Mouse (Mus musculus) brain, embryonic 14.5 days (tissue): ENCODE data around the gene Lrrc46. TPM values are rescaled to one million over a fixed set of nuclear protein-coding genes. Genes with fewer than 3 reads are reported as not detected.
A peak's percentile ranks its signal among the peaks of the same experiment; 100 is the strongest.

Experiments
- DNase-seq: peaks from one replicate; pipeline ENCODE4 v3.0.0-alpha.2; 2011; ENCODE audit warnings: low read depth
- CTCF ChIP-seq: fragments of 200-500 bp; IDR thresholded peaks from 2 replicates; pipeline ENCODE4 v1.5.1; 2012; ENCODE audit warnings: inconsistent platforms, mild to moderate bottlenecking, moderate library complexity, borderline replicate concordance; ENCODE audit not compliant: insufficient read depth, insufficient read length; ENCODE audit errors: extremely low read depth
- POLR2A ChIP-seq: fragments of 200-500 bp; IDR thresholded peaks from 2 replicates; pipeline ENCODE4 v1.6.1; 2012; ENCODE audit warnings: mild to moderate bottlenecking, inconsistent platforms, borderline replicate concordance; ENCODE audit not compliant: poor library complexity, insufficient read depth, insufficient read length, severe bottlenecking; ENCODE audit errors: extremely low read depth
- polyA plus RNA-seq: library from polyadenylated mRNA; depleted of rRNA; stranded (reverse); fragments of >200 nt; gene quantifications from 2 replicates; pipeline ENCODE4 v1.2.3, GENCODE M21; 2012; rRNA removed

The Lrrc46 gene
- polyA plus RNA-seq, 1 experiment, result 2.9 TPM

DNA sequence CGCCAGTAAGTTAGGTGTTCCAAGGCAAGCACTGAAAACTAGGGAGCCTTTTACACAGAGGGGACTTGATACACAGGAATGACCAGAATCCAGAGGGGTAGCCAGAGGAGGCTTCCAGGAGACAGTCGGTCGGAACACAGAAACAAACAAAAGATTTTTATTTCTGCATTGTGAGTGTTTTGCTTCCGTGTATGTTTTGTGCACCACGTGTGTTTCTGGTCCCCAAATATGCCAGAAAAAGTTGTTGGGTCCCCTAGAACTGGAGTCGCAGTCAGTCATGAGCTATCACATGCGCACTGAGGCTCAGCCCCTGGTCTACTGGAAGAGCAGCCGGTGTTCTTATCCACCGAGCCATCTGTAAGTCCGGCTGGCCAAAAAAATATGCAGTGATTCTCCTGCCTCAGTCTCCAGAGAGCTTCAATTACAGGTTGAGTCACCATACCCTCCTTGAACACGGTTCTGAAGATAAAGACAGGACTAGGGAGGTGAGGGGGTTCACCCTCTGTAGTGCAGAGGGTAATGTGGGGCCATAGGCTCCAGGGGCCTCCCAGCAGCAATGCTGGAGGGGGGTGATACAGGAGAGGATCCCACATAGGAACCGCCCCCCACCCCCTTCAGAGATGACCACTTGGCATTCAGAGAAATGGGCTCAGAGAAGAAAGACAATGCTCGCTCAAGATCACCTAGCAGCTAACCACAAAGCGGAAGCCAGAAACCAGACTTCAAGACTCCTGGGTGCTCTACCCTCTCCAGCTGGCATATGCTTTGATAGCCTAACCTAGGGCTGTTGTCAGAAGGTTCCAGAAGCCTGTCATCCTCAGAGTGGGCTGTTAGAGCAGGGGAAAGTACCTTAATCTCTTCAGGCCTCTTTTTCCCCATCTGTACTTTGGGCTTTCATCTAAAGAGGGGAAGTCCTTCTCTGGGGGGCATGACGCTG lies 45.1 kb downstream of the Lrrc46 start:
- no peak for DNase-seq
- TF ChIP-seq CTCF (no peak), POLR2A (no peak)

DNA sequence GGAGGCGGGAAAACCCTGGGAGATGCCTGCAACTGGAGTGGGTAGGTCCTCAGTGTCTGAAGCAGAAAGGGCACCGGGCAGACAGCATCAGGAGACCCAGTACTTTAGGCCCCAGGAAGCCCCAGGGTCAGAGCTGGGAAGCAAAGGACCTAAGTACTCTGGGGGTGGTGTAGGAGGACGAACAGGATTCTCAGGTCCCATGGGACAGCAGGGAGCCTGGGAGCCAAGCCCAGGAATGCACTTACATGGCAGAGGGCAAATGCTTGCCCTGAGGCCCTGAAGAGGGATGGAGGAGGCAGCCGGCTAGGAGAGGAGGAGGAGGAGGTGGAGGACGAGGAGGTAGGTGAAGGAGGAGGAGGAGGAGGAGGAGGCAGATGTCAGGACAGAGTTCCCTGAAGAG lies 46.2 kb downstream of the Lrrc46 start:
- TF ChIP-seq POLR2A (no peak), CTCF (no peak)
- DNase-seq, result no peak

DNA sequence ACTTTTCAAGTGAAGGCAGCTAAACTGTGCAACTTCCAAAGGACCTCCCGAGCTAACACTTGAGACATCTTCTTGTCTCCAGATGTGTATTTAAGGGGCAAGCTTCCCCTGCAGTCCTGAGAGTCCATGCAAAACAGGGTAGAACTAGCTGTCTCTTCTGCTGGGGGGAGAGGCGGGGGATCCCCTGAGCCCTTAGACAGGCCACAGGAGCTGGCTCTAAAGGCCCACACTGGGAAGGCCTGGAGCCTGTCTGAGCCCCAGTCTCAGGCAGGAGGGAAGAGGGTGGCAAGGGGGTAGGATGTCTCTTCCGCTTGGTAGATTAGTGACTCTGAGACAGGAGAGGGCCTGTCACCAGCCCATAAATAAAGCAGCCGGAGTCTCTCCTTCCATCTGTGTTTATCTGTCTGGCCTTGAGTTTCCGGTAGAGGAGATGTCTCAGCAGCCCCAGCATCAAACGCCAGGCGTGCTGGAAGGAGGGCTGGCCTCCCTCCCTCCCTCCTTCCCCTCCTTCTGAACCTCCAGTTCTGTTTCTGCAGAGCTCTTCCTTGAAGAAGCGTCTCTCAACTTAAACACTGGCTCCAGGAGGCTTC lies 48.4 kb downstream of the Lrrc46 start:
- TF ChIP-seq POLR2A (no peak), CTCF (no peak)
- no peak for DNase-seq

DNA sequence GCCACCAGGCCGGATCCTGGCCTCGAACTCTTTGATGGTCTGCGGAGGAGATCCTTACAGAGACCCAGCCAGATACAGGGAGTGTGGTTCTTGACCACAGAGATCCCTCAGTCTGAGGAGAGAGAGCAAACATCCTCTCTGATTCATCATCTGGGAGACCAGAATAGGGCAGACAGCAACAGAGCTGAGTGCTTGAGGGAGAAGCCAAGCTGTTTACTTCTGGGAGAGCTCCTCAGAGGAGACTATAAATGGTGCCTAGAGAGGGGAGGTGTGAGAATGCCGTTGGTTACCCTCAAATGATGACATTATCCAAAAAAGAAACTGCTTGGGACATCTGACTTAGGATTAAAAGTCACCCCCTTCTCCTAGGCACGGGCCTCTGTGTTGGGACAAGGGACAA lies 49.7 kb downstream of the Lrrc46 start:
- DNase-seq, result no peak
- TF ChIP-seq CTCF, result no peak
- TF ChIP-seq POLR2A, result no peak

DNA sequence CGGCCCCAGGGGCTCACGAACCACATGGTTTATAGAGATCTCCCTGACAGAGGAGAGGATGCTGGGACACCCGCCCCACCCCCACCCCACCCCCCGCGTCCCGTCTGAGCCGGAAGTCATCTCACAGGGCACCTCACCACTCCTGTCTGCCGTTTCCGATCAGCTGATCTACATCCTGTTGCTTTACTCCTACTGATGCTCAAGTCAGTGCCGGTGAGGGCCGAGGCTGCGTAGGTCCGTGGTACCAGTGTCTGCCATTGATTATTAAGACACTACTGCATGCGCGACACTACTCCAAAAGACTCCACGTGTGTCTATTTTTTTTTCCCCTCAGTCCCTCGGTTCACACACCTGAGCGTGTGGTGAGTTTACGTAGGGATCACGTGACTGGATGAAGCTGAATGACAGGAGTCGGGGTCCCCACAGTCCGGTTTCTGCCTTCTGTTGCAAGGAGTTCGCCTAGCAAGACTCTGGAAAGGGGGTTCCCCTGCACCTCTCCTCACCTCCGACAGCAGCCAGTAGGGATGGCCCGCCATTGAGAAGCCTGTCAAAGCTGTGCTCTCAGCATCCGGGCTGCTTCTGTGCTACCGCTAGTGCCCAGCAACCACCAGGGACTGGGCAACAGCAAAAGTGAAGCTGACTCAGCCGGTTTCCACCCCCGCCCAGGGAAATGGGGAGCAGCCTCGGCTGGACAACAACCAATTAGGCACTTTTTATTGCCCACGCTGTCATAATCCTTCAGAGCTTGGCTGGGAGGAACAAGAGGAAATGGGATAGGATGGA lies 53.1 kb downstream of the Lrrc46 start:
- peak; percentile 74 for DNase-seq
- no peak for TF ChIP-seq CTCF

DNA sequence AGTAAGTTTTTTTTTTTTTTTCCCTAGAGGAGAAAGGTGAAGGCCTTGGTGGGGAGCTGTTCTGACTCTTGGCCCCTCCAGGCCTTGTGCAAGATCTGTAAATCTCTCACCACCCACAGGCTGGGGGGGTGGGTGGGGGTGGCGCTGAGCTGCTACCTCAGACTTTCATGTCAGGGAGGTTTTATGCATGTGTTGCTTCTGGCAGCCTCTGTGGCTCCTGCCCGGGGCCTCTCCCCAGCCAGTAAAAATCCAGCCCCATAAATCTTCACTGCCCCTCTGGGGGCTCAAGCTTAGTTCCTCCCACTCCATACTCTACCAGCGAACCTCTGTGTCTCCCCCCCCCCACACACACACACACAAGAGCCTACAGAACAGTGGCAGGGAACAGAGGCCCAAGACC lies 54.7 kb downstream of the Lrrc46 start:
- TF ChIP-seq CTCF, result no peak
- DNase-seq, result no peak

DNA sequence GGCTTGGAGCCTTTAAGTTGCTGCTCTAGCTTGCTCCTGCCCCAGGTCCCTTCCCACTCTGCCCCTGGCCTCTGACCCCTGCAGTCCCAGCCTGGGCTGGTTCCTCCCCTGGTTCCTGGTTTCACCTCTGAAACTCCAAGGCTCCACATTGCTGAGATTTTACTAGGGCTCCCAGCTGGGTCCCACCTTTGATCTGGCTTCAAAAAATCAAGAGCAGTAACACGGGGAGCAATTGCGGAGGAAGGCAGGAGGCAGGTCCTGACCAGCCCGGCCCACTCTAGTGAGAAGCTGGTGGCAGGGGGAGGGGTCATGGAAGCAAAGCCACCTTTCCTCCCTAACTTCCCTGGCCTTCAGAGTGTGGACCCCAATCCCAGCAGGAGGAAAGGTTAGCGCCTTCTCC lies 56.3 kb downstream of the Lrrc46 start:
- no peak for DNase-seq
- TF ChIP-seq CTCF (no peak), POLR2A (no peak)

Other genes starting within 250 kb of the Lrrc46 start
- 89.1 and 102 TPM in 2 replicates for gene Nfe2l1, start 211.4 kb downstream of the Lrrc46 start, polyA plus RNA-seq
- gene Copz2, start 191.5 kb downstream of the Lrrc46 start, polyA plus RNA-seq, result 9.3 and 15.8 TPM in 2 replicates
- 71.6 and 83.7 TPM in 2 replicates for gene Cdk5rap3, start 124.9 kb downstream of the Lrrc46 start, polyA plus RNA-seq
- gene Prr15l, start 113.3 kb downstream of the Lrrc46 start, polyA plus RNA-seq, result 0.09 and 0.16 TPM in 2 replicates
- 11.8 and 14.4 TPM in 2 replicates for gene Pnpo, start 97.4 kb downstream of the Lrrc46 start, polyA plus RNA-seq
- 12.3 and 17.8 TPM in 2 replicates for gene Sp2, start 58.4 kb downstream of the Lrrc46 start, polyA plus RNA-seq
- 0.64 and 1.0 TPM in 2 replicates for gene Sp6, start 28.0 kb downstream of the Lrrc46 start, polyA plus RNA-seq
- 11.8 and 16.9 TPM in 2 replicates for gene Scrn2, start 11.5 kb downstream of the Lrrc46 start, polyA plus RNA-seq
- 60.4 and 68.8 TPM in 2 replicates for gene Mrpl10, start 153 bp upstream of the Lrrc46 start, polyA plus RNA-seq
- gene Osbpl7, start 9.2 kb upstream of the Lrrc46 start, polyA plus RNA-seq, result 14.6 and 14.9 TPM in 2 replicates
- gene Tbx21, start 73.9 kb upstream of the Lrrc46 start, polyA plus RNA-seq, result 0.12 and 0.21 TPM in 2 replicates
- 55.6 and 65.1 TPM in 2 replicates for gene Tbkbp1, start 110.1 kb upstream of the Lrrc46 start, polyA plus RNA-seq
- 106 and 129 TPM in 2 replicates for gene Kpnb1, start 146.5 kb upstream of the Lrrc46 start, polyA plus RNA-seq
- gene Npepps, start 239.2 kb upstream of the Lrrc46 start, polyA plus RNA-seq, result 96.2 and 124 TPM in 2 replicates